Mouse (Mus musculus) spleen, adult 2 months (tissue): ENCODE measurements around the gene Ulk4.

ENCODE experiments used
- CTCF ChIP-seq: fragments of 200-500 bp; IDR thresholded peaks from 2 replicates; pipeline ENCODE4 v1.5.1; 2011; ENCODE audit warnings: mild to moderate bottlenecking, inconsistent platforms; ENCODE audit not compliant: insufficient read depth, insufficient read length, insufficient replicate concordance; ENCODE audit errors: extremely low read depth
- POLR2A ChIP-seq: fragments of 200-500 bp; IDR thresholded peaks from 2 replicates; pipeline ENCODE4 v1.6.1; 2011; ENCODE audit warnings: low read depth, low read length, inconsistent platforms

DNA sequence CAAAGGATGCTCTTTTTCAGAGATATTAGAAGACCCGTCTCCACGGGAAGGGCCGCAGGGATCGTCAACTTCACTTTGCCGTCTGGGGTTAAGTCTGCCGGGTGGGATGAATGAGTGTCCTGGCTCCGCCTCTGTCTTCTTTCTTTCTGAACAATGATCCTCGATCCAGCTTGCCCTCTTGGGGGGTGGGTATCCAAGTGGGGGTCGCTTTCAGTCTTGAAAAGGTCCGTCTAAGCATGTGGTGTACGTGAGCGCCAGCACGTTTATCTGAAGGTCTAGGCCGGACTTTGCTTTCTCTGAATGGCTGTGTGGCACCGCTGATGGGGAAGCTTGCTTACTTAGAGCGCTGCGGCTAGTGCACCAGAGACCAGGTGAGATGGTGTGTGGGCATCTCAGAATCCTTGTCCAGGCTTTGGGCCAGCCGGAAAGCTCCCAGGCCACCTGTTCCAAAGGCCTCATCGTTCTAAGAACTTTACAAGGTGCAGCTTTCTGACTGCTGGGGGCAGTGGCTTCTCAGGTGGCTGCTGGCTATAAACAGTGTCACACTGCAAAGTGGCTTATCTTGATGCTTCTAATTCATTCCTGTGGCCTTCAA lies 23.1 kb upstream of the Ulk4 start:
- TF ChIP-seq CTCF (no peak), POLR2A (no peak)
